Mouse (Mus musculus): ENCODE measurements around the gene Gm5039.
"Not testable (repeated sequence)": the region's sequence is repeated elsewhere in the genome, so short reads cannot be mapped to it uniquely, and the experiment has no call there.

DNA sequence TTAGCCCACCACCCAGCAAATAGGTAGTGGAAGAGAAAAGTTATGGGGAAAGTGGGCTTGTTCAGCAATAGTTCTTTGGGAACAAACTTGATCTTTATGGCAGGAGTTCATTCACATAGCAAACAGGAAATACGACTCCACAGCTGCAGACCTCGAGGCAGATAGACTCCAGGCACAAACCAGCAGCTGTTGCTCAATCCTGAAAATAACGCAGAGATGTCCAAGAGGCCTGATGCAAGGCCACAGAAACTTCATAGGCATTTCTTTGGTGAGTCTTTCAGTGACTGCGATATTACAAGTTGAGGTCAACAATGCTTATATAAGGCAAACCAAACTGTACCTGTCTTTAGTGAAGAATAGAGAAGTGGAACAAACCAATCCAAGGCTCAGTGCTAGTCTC is 30.7 kb downstream of the Gm5039 start:
- TF ChIP-seq CTCF, EP300 (IDR thresholded peaks at IDR 0.05; ENCODE audit: low read depth): not testable (repeated sequence)
